Mouse (Mus musculus) inflammation-experienced regulatory T-cells (primary cell): ENCODE measurements around the gene Olfr362. TPM values are rescaled to one million over a fixed set of nuclear protein-coding genes. Genes with fewer than 3 reads are reported as not detected.

Experiments
- polyA plus RNA-seq, 2 experiments: library from polyadenylated mRNA; unstranded; fragments of 100-300 nt; shearing (Covaris generic); gene quantifications; one replicate each; pipeline ENCODE4 v1.2.1; 2017

Olfr362 gene
- not detected for polyA plus RNA-seq

GRCm38 (mm10) chr2:37117810-37118209 is at the start of gene Olfr362:
Gene Olfr362 (minus strand): TSS chr2:37117910.

GRCm38 (mm10) chr2:37139022-37139421 is 21.3 kb upstream of the Olfr362 start, which contains the start of gene Olfr364-ps1:
Gene Olfr364-ps1 (plus strand): TSS chr2:37139322.

GRCm38 (mm10) chr2:37089190-37089589 is 28.5 kb downstream of the Olfr362 start, which contains the start of gene Olfr361:
Gene Olfr361 (minus strand): TSS chr2:37089290.

GRCm38 (mm10) chr2:37065446-37065845 is 52.3 kb downstream of the Olfr362 start, which contains the start of gene Olfr360:
Gene Olfr360 (plus strand): TSS chr2:37065746.

Other genes starting within 250 kb of the Olfr362 start
- gene Olfr352, start 249.4 kb downstream of the Olfr362 start, polyA plus RNA-seq: under 1 TPM in 1 of 2 experiments, not detected in 1; 0.09 TPM
- not detected for gene Olfr353, start 225.0 kb downstream of the Olfr362 start, polyA plus RNA-seq
- under 1 TPM; 0.05 to 0.31 TPM for gene Olfr354, start 212.2 kb downstream of the Olfr362 start, polyA plus RNA-seq
- gene Olfr355, start 189.0 kb downstream of the Olfr362 start, polyA plus RNA-seq: under 1 TPM; 0.37 to 0.56 TPM
- gene Olfr356, start 180.8 kb downstream of the Olfr362 start, polyA plus RNA-seq: not detected
- not detected for gene Olfr357, start 124.1 kb downstream of the Olfr362 start, polyA plus RNA-seq
- under 1 TPM; 0.11 to 0.22 TPM for gene Olfr358, start 108.6 kb downstream of the Olfr362 start, polyA plus RNA-seq
- not detected for gene Olfr360, start 52.2 kb downstream of the Olfr362 start, polyA plus RNA-seq
- gene Olfr361, start 28.6 kb downstream of the Olfr362 start, polyA plus RNA-seq: under 1 TPM; 0.07 to 0.10 TPM
- not detected for gene Olfr364-ps1, start 21.4 kb upstream of the Olfr362 start, polyA plus RNA-seq
- under 1 TPM; 0.02 to 0.05 TPM for gene Olfr365, start 70.3 kb upstream of the Olfr362 start, polyA plus RNA-seq
- gene Olfr366, start 93.7 kb upstream of the Olfr362 start, polyA plus RNA-seq: not detected
- not detected for gene Olfr368, start 208.6 kb upstream of the Olfr362 start, polyA plus RNA-seq
- gene Pdcl, start 241.4 kb upstream of the Olfr362 start, polyA plus RNA-seq: 10 to 100 TPM; 24.8 to 32.0 TPM